Mouse (Mus musculus) layer of hippocampus, adult 9-10 months (tissue): ENCODE measurements at regions not wholly inside any gene's neighbourhood (a gene's known extent, or its start where the extent isn't known, plus 50 kb on each side); places are given as distances from the start of the nearest gene placed in this dataset.

Experiments
- DNase-seq: peaks from one replicate; pipeline ENCODE4 v3.0.0; 2022; ENCODE audit warnings: low spot score

- no peak for DNase-seq
These were observed 202.4 kb upstream of the Prdm1 start for GRCm38 (mm10) chr10:44730721-44731120.

GRCm38 (mm10) chr10:44728963-44729362, 200.7 kb upstream of the Prdm1 start:
- DNase-seq: no peak

GRCm38 (mm10) chr10:44724575-44724974, 196.3 kb upstream of the Prdm1 start:
- DNase-seq: no peak

- no peak for DNase-seq
These were observed 195.5 kb upstream of the Prdm1 start for GRCm38 (mm10) chr10:44723845-44724244.

GRCm38 (mm10) chr10:44723321-44723720, 195.0 kb upstream of the Prdm1 start:
- DNase-seq: no peak

GRCm38 (mm10) chr10:44721670-44722069, 193.4 kb upstream of the Prdm1 start:
- DNase-seq: no peak

GRCm38 (mm10) chr10:44716612-44717011, 188.3 kb upstream of the Prdm1 start:
- no peak for DNase-seq

- DNase-seq: no peak
These were observed 187.6 kb upstream of the Prdm1 start for GRCm38 (mm10) chr10:44715902-44716301.

- DNase-seq: no peak
These were observed 180.5 kb upstream of the Prdm1 start for GRCm38 (mm10) chr10:44708830-44709229.

GRCm38 (mm10) chr10:44704143-44704542, 175.8 kb upstream of the Prdm1 start:
- DNase-seq: no peak

GRCm38 (mm10) chr10:44702108-44702507, 173.8 kb upstream of the Prdm1 start:
- peak; percentile 12 for DNase-seq

GRCm38 (mm10) chr10:44699988-44700537, 171.8 kb upstream of the Prdm1 start:
- DNase-seq: no peak

- no peak for DNase-seq
These were observed 169.7 kb upstream of the Prdm1 start for GRCm38 (mm10) chr10:44697966-44698365.

- no peak for DNase-seq
These were observed 168.7 kb upstream of the Prdm1 start for GRCm38 (mm10) chr10:44696973-44697372.

- DNase-seq: peak; percentile 21
These were observed 163.5 kb upstream of the Prdm1 start for GRCm38 (mm10) chr10:44691590-44692327.

- DNase-seq: no peak
These were observed 160.3 kb upstream of the Prdm1 start for GRCm38 (mm10) chr10:44688555-44688954.

GRCm38 (mm10) chr10:44686055-44686454, 157.8 kb upstream of the Prdm1 start:
- DNase-seq: no peak

GRCm38 (mm10) chr10:44685215-44685614, 156.9 kb upstream of the Prdm1 start:
- DNase-seq: no peak

GRCm38 (mm10) chr10:44676506-44676905, 148.2 kb upstream of the Prdm1 start:
- DNase-seq: no peak

- no peak for DNase-seq
These were observed 137.3 kb upstream of the Prdm1 start for GRCm38 (mm10) chr10:44665509-44666144.

GRCm38 (mm10) chr10:44659499-44659898, 131.2 kb upstream of the Prdm1 start:
- DNase-seq: no peak

GRCm38 (mm10) chr10:44653761-44654160, 125.5 kb upstream of the Prdm1 start:
- DNase-seq: no peak

GRCm38 (mm10) chr10:44647021-44647420, 118.7 kb upstream of the Prdm1 start:
- no peak for DNase-seq
